Mouse (Mus musculus): ENCODE results near the gene Cpa2.

Cpa2 gene

GRCm38 (mm10) chr6:30579961-30580840 lies 38.8 kb downstream of the Cpa2 start:
- no peak for DNase-seq

GRCm38 (mm10) chr6:30580841-30581176 lies 39.4 kb downstream of the Cpa2 start:
- no peak for DNase-seq

GRCm38 (mm10) chr6:30586886-30587442 lies 45.6 kb downstream of the Cpa2 start:
- no peak for DNase-seq

- DNase-seq = no peak
Measured at GRCm38 (mm10) chr6:30589819-30590218, 48.4 kb downstream of the Cpa2 start.

GRCm38 (mm10) chr6:30591851-30592404 lies 50.5 kb downstream of the Cpa2 start:
- no peak for DNase-seq

- DNase-seq = no peak
Measured at GRCm38 (mm10) chr6:30592417-30592974, 51.1 kb downstream of the Cpa2 start.

GRCm38 (mm10) chr6:30594364-30594763 lies 53.0 kb downstream of the Cpa2 start:
- no peak for DNase-seq

- DNase-seq = no peak
Measured at GRCm38 (mm10) chr6:30596230-30596898, 55.0 kb downstream of the Cpa2 start.

- no peak for DNase-seq
Measured at GRCm38 (mm10) chr6:30600033-30600432, 58.7 kb downstream of the Cpa2 start.

- no peak for DNase-seq
Measured at GRCm38 (mm10) chr6:30600995-30601394, 59.6 kb downstream of the Cpa2 start.

- no peak for DNase-seq
Measured at GRCm38 (mm10) chr6:30604342-30604867, 63.0 kb downstream of the Cpa2 start.

- no peak for DNase-seq
Measured at GRCm38 (mm10) chr6:30605111-30605510, 63.7 kb downstream of the Cpa2 start.

- no peak for DNase-seq
Measured at GRCm38 (mm10) chr6:30605672-30606071, 64.3 kb downstream of the Cpa2 start.

GRCm38 (mm10) chr6:30610710-30611109 lies 69.3 kb downstream of the Cpa2 start, which contains the start of gene Cpa5:
Cpa5 (plus strand) TSS chr6:30611010.
- no peak for DNase-seq

GRCm38 (mm10) chr6:30611212-30611611 lies 69.8 kb downstream of the Cpa2 start:
- no peak for DNase-seq

All from kidney, adult 18-20 months (tissue).